In genomic region chr9:106893327-106893726, GRCm38 (mm10) we compare ENCODE assay signal across 12 mouse cellular contexts. TPM values are rescaled to one million over a fixed set of nuclear protein-coding genes. Genes with fewer than 3 reads are reported as not detected.
DNase-seq lines count a peak whose midpoint lies in the region; ATAC-seq and TF ChIP-seq lines count a peak whose summit lies in the region.
"Had no signal": no experiment of that assay in that cellular context is flagged by ENCODE, and none has a peak within 500 bp of the region (broad histone marks: within the 10 kb centered on the region; RNA-seq: fewer than 3 reads in every experiment).

No protein-coding gene starts in this region.

- H3K9me3 ChIP-seq in heart, embryonic 10.5 days, result no peaks in the 10 kb centered on the region
- no peaks in the 10 kb centered on the region for H3K9me3 ChIP-seq in heart, embryonic 12.5 days (replicated peaks)
- no peaks in the 10 kb centered on the region for H3K9me3 ChIP-seq in forebrain, embryonic 12.5 days
- H3K9me3 ChIP-seq in liver, embryonic 14.5 days (ENCODE audit: control insufficient read depth, low read length), result no peaks in the 10 kb centered on the region
- H3K9me3 ChIP-seq: stomach, embryonic 15.5 days had no signal

- H3K9ac ChIP-seq in heart, embryonic 12.5 days, result no peak overlapping the region
- no peak overlapping the region for H3K9ac ChIP-seq in forebrain, embryonic 12.5 days
- no peak overlapping the region for H3K9ac ChIP-seq in liver, embryonic 14.5 days (replicated peaks)

- no peak for ATAC-seq in heart, embryonic 12.5 days (ENCODE audit: insufficient number of reproducible peaks, low FRiP score)
- ATAC-seq in forebrain, embryonic 12.5 days (ENCODE audit: low FRiP score), result no peak
- ATAC-seq in liver, embryonic 14.5 days (ENCODE audit: insufficient read depth), result no peak
- ATAC-seq: CD4-positive, CD25-positive, alpha-beta regulatory T cell, adult 4 months had no signal

- DNase-seq in heart, embryonic 10.5 days (ENCODE audit: low spot score), result peak; percentile 65
- DNase-seq in 416B (ENCODE audit: low read depth), result peak; percentile 43
- no peak for DNase-seq in liver, embryonic 14.5 days (ENCODE audit: low read depth in 3 of 3, low spot score in 3 of 3)
- no peak for DNase-seq in ovary, postnatal 10 days (ENCODE audit: low spot score)
- DNase-seq in thymus, adult 2 months, result no peak
- DNase-seq in thymus, postnatal 0 days (ENCODE audit: low spot score), result no peak
- DNase-seq: cerebellum, adult 11 months; heart, postnatal 36 days had no signal

- H3K27me3 ChIP-seq in heart, embryonic 10.5 days (ENCODE audit: insufficient read depth, poor library complexity, severe bottlenecking), result peaks cover 15% of the 10 kb centered on the region; the same call in 1 of the 2 replicates
- no peaks in the 10 kb centered on the region for H3K27me3 ChIP-seq in heart, embryonic 12.5 days (replicated peaks)
- H3K27me3 ChIP-seq in forebrain, embryonic 12.5 days, result no peaks in the 10 kb centered on the region
- no peaks in the 10 kb centered on the region for H3K27me3 ChIP-seq in liver, embryonic 14.5 days (ENCODE audit: control insufficient read depth, insufficient read depth, low read length)
- no peaks in the 10 kb centered on the region for H3K27me3 ChIP-seq in thymus, adult 2 months (ENCODE audit: control insufficient read depth, insufficient read depth, low read length)
- H3K27me3 ChIP-seq: stomach, embryonic 15.5 days had no signal

- WGBS in heart, embryonic 10.5 days, result 61% methylated on average over 3 of the region's 3 CpGs
- 66% methylated on average over 3 of the region's 3 CpGs for WGBS in heart, embryonic 12.5 days
- 72% methylated on average over 3 of the region's 3 CpGs for WGBS in forebrain, embryonic 12.5 days
- WGBS in liver, embryonic 14.5 days (ENCODE audit: insufficient replicate concordance), result 62% methylated on average over 3 of the region's 3 CpGs
- WGBS in thymus, adult 2 months, result 88% methylated on average over 3 of the region's 3 CpGs

- H3K36me3 ChIP-seq in heart, embryonic 10.5 days, result peaks cover 22% of the 10 kb centered on the region
- H3K36me3 ChIP-seq in heart, embryonic 12.5 days, result peaks cover 20% of the 10 kb centered on the region
- H3K36me3 ChIP-seq in forebrain, embryonic 12.5 days (replicated peaks), result peaks cover 29% of the 10 kb centered on the region
- peaks cover 23% of the 10 kb centered on the region for H3K36me3 ChIP-seq in liver, embryonic 14.5 days (replicated peaks; ENCODE audit: control insufficient read depth, insufficient read depth, low read depth)
- H3K36me3 ChIP-seq in thymus, adult 2 months (ENCODE audit: control insufficient read depth, insufficient read depth, low read length), result peaks cover 5% of the 10 kb centered on the region; the same call in 1 of the 2 replicates

- 0 out of 2 replicates have a peak overlapping the region, but pooled peaks have one; percentile 96 for H3K27ac ChIP-seq in heart, embryonic 10.5 days
- H3K27ac ChIP-seq in heart, embryonic 12.5 days (ENCODE audit: poor library complexity, severe bottlenecking), result no peak overlapping the region
- H3K27ac ChIP-seq in forebrain, embryonic 12.5 days, result no peak overlapping the region
- H3K27ac ChIP-seq in liver, embryonic 14.5 days, result no peak overlapping the region
- no peak overlapping the region for H3K27ac ChIP-seq in thymus, adult 2 months (ENCODE audit: control insufficient read depth, insufficient read depth, low read length)

- no peak for TF ChIP-seq EP300 in liver, embryonic 14.5 days (IDR thresholded peaks at IDR 0.05; ENCODE audit: low read depth)

- H3K4me3 ChIP-seq in heart, embryonic 10.5 days, result peak overlapping the region; percentile 97
- H3K4me3 ChIP-seq in heart, embryonic 12.5 days, result no peak overlapping the region
- H3K4me3 ChIP-seq in forebrain, embryonic 12.5 days (replicated peaks), result no peak overlapping the region
- peak overlapping the region in 1 of 2 experiments; percentile 4; a peak in 2 of 4 replicates for H3K4me3 ChIP-seq in liver, embryonic 14.5 days (ENCODE audit: insufficient read depth in 1 of 2, low read depth in 2 of 2, low read length in 2 of 2)
- no peak overlapping the region for H3K4me3 ChIP-seq in thymus, adult 2 months (ENCODE audit: control insufficient read depth, insufficient read depth, low read length)

- no peak for TF ChIP-seq POLR2A in thymus, adult 2 months (IDR thresholded peaks at IDR 0.05; ENCODE audit: control insufficient read depth, extremely low read depth, insufficient read depth, low read length, poor library complexity)

- H3K4me1 ChIP-seq in heart, embryonic 10.5 days, result peaks cover 30% of the 10 kb centered on the region
- peaks cover 20% of the 10 kb centered on the region for H3K4me1 ChIP-seq in heart, embryonic 12.5 days (replicated peaks)
- peaks cover 32% of the 10 kb centered on the region for H3K4me1 ChIP-seq in forebrain, embryonic 12.5 days
- peaks cover 10 to 17% of the 10 kb centered on the region in 2 experiments for H3K4me1 ChIP-seq in liver, embryonic 14.5 days (replicated peaks; ENCODE audit: control insufficient read depth in 2 of 2, insufficient read depth in 2 of 2, low read length in 1 of 2)
- H3K4me1 ChIP-seq in thymus, adult 2 months (replicated peaks; ENCODE audit: control insufficient read depth, insufficient read depth, low read length), result peaks cover 7% of the 10 kb centered on the region

- H3K4me2 ChIP-seq in heart, embryonic 12.5 days, result no peak overlapping the region
- peak overlapping the region; percentile 31 for H3K4me2 ChIP-seq in forebrain, embryonic 12.5 days
- peak overlapping the region; percentile 99 for H3K4me2 ChIP-seq in liver, embryonic 14.5 days (ENCODE audit: low read depth)

- TF ChIP-seq CTCF in liver, embryonic 14.5 days (IDR thresholded peaks at IDR 0.05; ENCODE audit: low read depth), result no peak
- no peak for TF ChIP-seq CTCF in thymus, adult 2 months (IDR thresholded peaks at IDR 0.05; ENCODE audit: borderline replicate concordance, control insufficient read depth, extremely low read depth, insufficient read depth, low read length, poor library complexity)

RNA-seq across cellular contexts. Expression of gene Manf, which starts 1.5 kb away (rescaled TPM):
- polyA plus RNA-seq in heart, embryonic 10.5 days (2016; fragmentation: Nextera tagmentation; extraction: Ambion mirVana), result 296 and 411 TPM in 2 replicates
- polyA plus RNA-seq in heart, embryonic 12.5 days (2016; fragmentation: Nextera tagmentation; extraction: Ambion mirVana), result 237 and 247 TPM in 2 replicates
- polyA plus RNA-seq in forebrain, embryonic 12.5 days (2016; fragmentation: Nextera tagmentation; extraction: Ambion mirVana), result 216 and 222 TPM in 2 replicates
- polyA plus RNA-seq in liver, embryonic 14.5 days (2012; rRNA removed), result 13.4 and 52.1 TPM in 2 replicates
- polyA plus RNA-seq in liver, embryonic 14.5 days (2014; fragmentation: Nextera tagmentation; extraction: Ambion mirVana), result 135 and 159 TPM in 2 replicates
- 11.6 and 12.5 TPM in 2 replicates for polyA plus RNA-seq in thymus, adult 2 months (2012; rRNA removed)
- polyA plus RNA-seq in thymus, postnatal 0 days (2015; fragmentation: Nextera tagmentation; extraction: Ambion mirVana), result 221 and 276 TPM in 2 replicates

RNA-seq across cellular contexts. Expression of gene Rbm15b, which starts 6.1 kb away (rescaled TPM):
- 6.1 and 10.8 TPM in 2 replicates for polyA plus RNA-seq in heart, embryonic 10.5 days (2016; fragmentation: Nextera tagmentation; extraction: Ambion mirVana)
- 9.2 and 9.3 TPM in 2 replicates for polyA plus RNA-seq in heart, embryonic 12.5 days (2016; fragmentation: Nextera tagmentation; extraction: Ambion mirVana)
- polyA plus RNA-seq in forebrain, embryonic 12.5 days (2016; fragmentation: Nextera tagmentation; extraction: Ambion mirVana), result 28.1 and 31.1 TPM in 2 replicates
- 4.4 and 5.0 TPM in 2 replicates for polyA plus RNA-seq in liver, embryonic 14.5 days (2012; rRNA removed)
- polyA plus RNA-seq in liver, embryonic 14.5 days (2014; fragmentation: Nextera tagmentation; extraction: Ambion mirVana), result 4.7 and 5.2 TPM in 2 replicates
- polyA plus RNA-seq in thymus, adult 2 months (2012; rRNA removed), result 27.5 and 36.8 TPM in 2 replicates
- 8.9 and 10.0 TPM in 2 replicates for polyA plus RNA-seq in thymus, postnatal 0 days (2015; fragmentation: Nextera tagmentation; extraction: Ambion mirVana)

Comparison
In these comparisons a context has a peak if more than half of its experiments do, and no peak if none do; other contexts are left out.
1. DNase-seq: peak in heart, embryonic 10.5 days (single experiment) and 416B (single experiment); none in liver, embryonic 14.5 days (0 of 3), ovary, postnatal 10 days (single experiment), thymus, adult 2 months (single experiment) and thymus, postnatal 0 days (single experiment).